Mouse (Mus musculus) intestine, embryonic 14.5 days (tissue): Measurements from ENCODE around the gene Mboat2. TPM values are rescaled to one million over a fixed set of nuclear protein-coding genes. Genes with fewer than 3 reads are reported as not detected.

Experiments
- ATAC-seq: fragments of 200-750 bp; cut with Nextera tagmentation; replicated peaks from 2 replicates; pipeline ENCODE4 v1.8.0; 2017; ENCODE audit warnings: low read depth, moderate number of reproducible peaks, moderate TSS enrichment, moderate library complexity; ENCODE audit not compliant: low FRiP score, low TSS enrichment
- DNase-seq: peaks from one replicate; pipeline ENCODE4 v3.0.0-alpha.2; 2018; ENCODE audit warnings: low spot score
- H3K27ac ChIP-seq: fragments of 300-500 bp; sonication (generic); 2 replicates; pipeline ENCODE4 v1.5.1; 2014; ENCODE audit warnings: low read depth, mild to moderate bottlenecking, control low read depth
- H3K27me3 ChIP-seq: fragments of 300-500 bp; sonication (generic); replicated peaks from 2 replicates; pipeline ENCODE4 v1.6.1; 2014; ENCODE audit warnings: low read length, control low read depth; ENCODE audit not compliant: control insufficient read depth, insufficient read depth
- H3K36me3 ChIP-seq: fragments of 300-500 bp; sonication (generic); 2 replicates; pipeline ENCODE4 v1.6.1; 2014; ENCODE audit warnings: low read length, control low read depth; ENCODE audit not compliant: control insufficient read depth, insufficient read depth
- H3K4me1 ChIP-seq: fragments of 300-500 bp; sonication (generic); replicated peaks from 2 replicates; pipeline ENCODE4 v1.6.1; 2014; ENCODE audit warnings: low read length, control low read depth, mixed read lengths; ENCODE audit not compliant: control insufficient read depth, insufficient read depth
- H3K4me2 ChIP-seq: fragments of 300-500 bp; sonication (generic); 2 replicates; pipeline ENCODE4 v1.6.1; 2014; ENCODE audit warnings: low read length
- H3K4me3 ChIP-seq: fragments of 300-500 bp; sonication (generic); 2 replicates; pipeline ENCODE4 v1.5.1; 2014; ENCODE audit warnings: low read depth, low read length, control low read depth, mixed read lengths
- H3K9ac ChIP-seq: fragments of 300-500 bp; sonication (generic); 2 replicates; pipeline ENCODE4 v1.6.1; 2014; ENCODE audit warnings: mild to moderate bottlenecking, low read length
- H3K9me3 ChIP-seq: fragments of 300-500 bp; sonication (generic); 2 replicates; pipeline ENCODE4 v1.6.1; 2016; ENCODE audit warnings: low read length, control low read depth; ENCODE audit not compliant: control insufficient read depth
- WGBS: fragments of 180-500 bp; shearing (Covaris S2); extraction: QIAGEN DNeasy Blood & Tissue Kit; methylation state at CpG from one replicate; pipeline ENCODE4 v1.1.7; 2014; 5-methylcytosine and 5-hydroxymethylcytosine counted together
- polyA plus RNA-seq: library from polyadenylated mRNA; unstranded; fragments of >200 nt; fragmentation: Nextera tagmentation; extraction: Ambion mirVana; gene quantifications from 2 replicates; pipeline ENCODE4 v1.2.1, GENCODE M21; 2014

Mboat2 gene
- polyA plus RNA-seq, 1 experiment from 2014 or later: 31.6 TPM

DNA sequence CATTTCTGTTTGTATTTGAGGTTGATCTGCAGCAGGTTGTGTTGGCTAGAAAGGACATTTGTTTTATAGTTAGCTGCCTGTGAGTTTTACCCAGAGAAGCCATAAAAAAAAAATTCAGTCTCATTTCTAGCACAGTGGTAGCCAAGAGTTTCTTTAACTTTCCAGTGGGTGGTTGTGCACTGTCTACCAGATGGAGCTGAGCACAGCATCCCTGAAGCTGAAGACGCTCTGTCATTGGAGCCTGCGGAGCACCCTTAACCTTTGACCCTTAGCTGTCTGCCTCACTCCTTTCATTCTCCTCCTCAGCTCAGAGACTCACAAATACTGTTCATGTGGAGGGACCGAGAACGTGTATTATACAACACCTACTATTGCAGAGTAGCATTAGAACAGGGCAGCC lies 40.2 kb downstream of the Mboat2 start:
- Histone ChIP-seq H3K4me1 (peaks cover 13% of the 10 kb centered on the region), H3K27me3 (no peaks in the 10 kb centered on the region), H3K36me3 (no peaks in the 10 kb centered on the region), H3K4me2 (no peak overlapping the region), H3K27ac (no peak overlapping the region), H3K9ac (no peak overlapping the region), H3K9me3 (no peaks in the 10 kb centered on the region), H3K4me3 (no peak overlapping the region)
- no peak for DNase-seq
- 50% methylated on average over 4 of the region's 4 CpGs for WGBS
- ATAC-seq: no peak

- no peak overlapping the region for H3K27ac ChIP-seq
- H3K27me3 ChIP-seq: no peaks in the 10 kb centered on the region
- H3K4me3 ChIP-seq: no peak overlapping the region
- 91% methylated on average over 8 of the region's 8 CpGs for WGBS
- no peaks in the 10 kb centered on the region for H3K36me3 ChIP-seq
- peaks cover 20% of the 10 kb centered on the region for H3K4me1 ChIP-seq
- no peak for DNase-seq
- no peak for ATAC-seq
- no peak overlapping the region for H3K4me2 ChIP-seq
- no peak overlapping the region for H3K9ac ChIP-seq
- no peaks in the 10 kb centered on the region for H3K9me3 ChIP-seq
Measured at GRCm38 (mm10) chr12:24872264-24872663, 41.6 kb downstream of the Mboat2 start.

GRCm38 (mm10) chr12:24872689-24873088 lies 42.0 kb downstream of the Mboat2 start:
- Histone ChIP-seq H3K4me2 (no peak overlapping the region), H3K36me3 (no peaks in the 10 kb centered on the region), H3K27ac (no peak overlapping the region), H3K27me3 (no peaks in the 10 kb centered on the region), H3K9ac (no peak overlapping the region), H3K9me3 (no peaks in the 10 kb centered on the region), H3K4me3 (no peak overlapping the region), H3K4me1 (peaks cover 24% of the 10 kb centered on the region)
- WGBS: 85% methylated on average over 10 of the region's 10 CpGs
- no peak for DNase-seq
- ATAC-seq: no peak

DNA sequence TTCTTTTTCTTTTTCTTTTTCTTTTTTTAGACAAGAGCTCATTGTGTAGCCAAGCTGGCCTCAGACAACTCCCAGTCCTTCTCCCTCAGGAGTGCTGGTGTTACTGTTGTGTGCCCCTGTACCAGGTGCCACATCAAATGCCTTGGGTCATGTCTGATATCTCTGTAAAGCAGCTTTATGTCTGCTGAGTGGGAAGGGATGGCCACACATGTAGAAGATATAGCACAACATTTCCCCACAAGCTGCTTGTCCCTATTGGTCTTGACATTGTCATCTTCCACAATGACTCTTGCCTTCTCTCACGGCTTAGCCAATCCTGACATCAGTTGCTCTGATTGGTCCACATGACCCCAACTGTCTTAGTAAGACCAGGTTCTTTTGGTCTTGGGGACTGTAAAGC lies 45.2 kb downstream of the Mboat2 start:
- no peak overlapping the region for H3K4me3 ChIP-seq
- H3K27me3 ChIP-seq: no peaks in the 10 kb centered on the region
- no peak overlapping the region for H3K4me2 ChIP-seq
- H3K36me3 ChIP-seq: no peaks in the 10 kb centered on the region
- no peak overlapping the region for H3K9ac ChIP-seq
- ATAC-seq: no peak
- H3K27ac ChIP-seq: no peak overlapping the region
- no peak for DNase-seq
- H3K4me1 ChIP-seq: peaks cover 25% of the 10 kb centered on the region
- 76% methylated on average over 1 of the region's 1 CpGs for WGBS
- H3K9me3 ChIP-seq: no peaks in the 10 kb centered on the region

DNA sequence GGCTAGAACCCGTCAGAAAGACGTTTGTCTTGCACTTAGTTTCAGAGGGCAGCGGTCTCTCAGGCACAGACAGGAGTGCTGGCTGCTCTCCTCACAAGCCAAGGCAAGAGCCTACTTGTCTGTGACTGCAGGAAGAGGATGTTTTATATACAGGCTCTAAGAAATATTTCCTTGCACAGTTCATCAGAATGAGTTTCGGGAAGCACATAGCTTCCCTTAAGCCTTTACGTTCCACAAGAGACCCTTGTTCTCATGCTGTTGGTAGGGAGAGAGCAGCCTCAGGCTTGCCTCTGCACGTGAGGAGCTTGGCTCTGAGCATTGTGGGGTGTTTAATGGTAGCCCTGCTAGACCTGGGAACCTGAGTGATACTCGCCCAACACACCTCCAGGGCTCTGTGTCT lies 46.6 kb downstream of the Mboat2 start:
- H3K4me2 ChIP-seq: no peak overlapping the region
- no peak; the same call in 1 of the 2 replicates for ATAC-seq

DNA sequence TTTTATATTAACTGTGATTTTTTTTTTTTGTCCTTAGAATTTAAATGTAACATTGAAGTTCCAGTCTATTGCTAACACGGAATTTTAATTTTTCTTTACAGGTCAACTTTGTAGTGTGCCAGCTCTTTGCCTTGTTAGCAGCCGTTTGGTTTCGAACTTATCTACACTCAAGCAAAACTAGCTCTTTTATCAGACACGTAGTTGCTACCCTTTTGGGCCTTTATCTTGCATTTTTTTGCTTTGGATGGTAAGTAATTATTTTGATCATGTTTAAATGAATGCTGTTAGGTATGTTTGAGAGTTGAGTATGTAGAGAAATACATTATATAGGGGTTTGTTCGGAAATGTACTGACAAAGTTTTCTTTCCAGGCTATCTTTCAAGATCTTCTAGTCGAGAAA lies 47.4 kb downstream of the Mboat2 start:
- peaks cover 5% of the 10 kb centered on the region for H3K36me3 ChIP-seq
- no peak overlapping the region for H3K4me2 ChIP-seq
- DNase-seq: no peak
- no peak overlapping the region for H3K4me3 ChIP-seq
- H3K9me3 ChIP-seq: no peaks in the 10 kb centered on the region
- H3K27ac ChIP-seq: no peak overlapping the region
- H3K4me1 ChIP-seq: peaks cover 16% of the 10 kb centered on the region
- H3K27me3 ChIP-seq: no peaks in the 10 kb centered on the region
- 85% methylated on average over 6 of the region's 6 CpGs for WGBS
- no peak for ATAC-seq
- H3K9ac ChIP-seq: no peak overlapping the region

More for the DNA sequence above, 46.6 kb downstream of the Mboat2 start:
- H3K9ac ChIP-seq: no peak overlapping the region
- no peak for DNase-seq
- no peak overlapping the region for H3K4me3 ChIP-seq
- peaks cover 16% of the 10 kb centered on the region for H3K4me1 ChIP-seq
- WGBS: 35% methylated on average over 7 of the region's 7 CpGs
- H3K36me3 ChIP-seq: no peaks in the 10 kb centered on the region
- no peaks in the 10 kb centered on the region for H3K9me3 ChIP-seq
- H3K27me3 ChIP-seq: no peaks in the 10 kb centered on the region
- H3K27ac ChIP-seq: no peak overlapping the region

GRCm38 (mm10) chr12:24878735-24879362 lies 48.2 kb downstream of the Mboat2 start:
- H3K27me3 ChIP-seq: no peaks in the 10 kb centered on the region
- no peak overlapping the region for H3K4me3 ChIP-seq
- DNase-seq: no peak
- peak; percentile 68; the same call in 1 of the 2 replicates for ATAC-seq
- 50% methylated on average over 5 of the region's 5 CpGs for WGBS
- no peak overlapping the region for H3K4me2 ChIP-seq
- H3K9ac ChIP-seq: no peak overlapping the region
- no peaks in the 10 kb centered on the region for H3K9me3 ChIP-seq
- peaks cover 16% of the 10 kb centered on the region for H3K4me1 ChIP-seq
- peaks cover 10% of the 10 kb centered on the region for H3K36me3 ChIP-seq
- H3K27ac ChIP-seq: no peak overlapping the region

- H3K27ac ChIP-seq: no peak overlapping the region
- WGBS: 68% methylated on average over 10 of the region's 10 CpGs
- no peak for ATAC-seq
- H3K4me1 ChIP-seq: peaks cover 16% of the 10 kb centered on the region
- H3K27me3 ChIP-seq: no peaks in the 10 kb centered on the region
- H3K9me3 ChIP-seq: no peaks in the 10 kb centered on the region
- no peak for DNase-seq
- peaks cover 15% of the 10 kb centered on the region for H3K36me3 ChIP-seq
- no peak overlapping the region for H3K9ac ChIP-seq
- H3K4me2 ChIP-seq: no peak overlapping the region
- no peak overlapping the region for H3K4me3 ChIP-seq
Measured at GRCm38 (mm10) chr12:24879613-24880029, 48.9 kb downstream of the Mboat2 start.

- no peaks in the 10 kb centered on the region for H3K27me3 ChIP-seq
- DNase-seq: no peak
- no peak overlapping the region for H3K4me3 ChIP-seq
- 90% methylated on average over 3 of the region's 3 CpGs for WGBS
- ATAC-seq: no peak
- H3K4me1 ChIP-seq: peaks cover 5% of the 10 kb centered on the region; the same call in 1 of the 2 replicates
- H3K36me3 ChIP-seq: peaks cover 20% of the 10 kb centered on the region
- no peak overlapping the region for H3K9ac ChIP-seq
- no peak overlapping the region for H3K4me2 ChIP-seq
- H3K27ac ChIP-seq: no peak overlapping the region
- no peaks in the 10 kb centered on the region for H3K9me3 ChIP-seq
Measured at GRCm38 (mm10) chr12:24883279-24883678, 52.6 kb downstream of the Mboat2 start.
